Mouse (Mus musculus) stomach, embryonic 14.5 days (tissue): ENCODE measurements at regions not wholly inside any gene's neighbourhood (a gene's known extent, or its start where the extent isn't known, plus 50 kb on each side); places are given as distances from the start of the nearest gene placed in this dataset.

Experiments
- ATAC-seq: fragments of 200-750 bp; cut with Nextera tagmentation; 2 replicates; pipeline ENCODE4 v1.8.0; 2017; ENCODE audit warnings: low read depth, moderate TSS enrichment; ENCODE audit not compliant: insufficient number of reproducible peaks, insufficient read depth, low FRiP score
- H3K27ac ChIP-seq: fragments of 300-500 bp; sonication (generic); 2 replicates; pipeline ENCODE4 v1.5.1; 2014; ENCODE audit warnings: mild to moderate bottlenecking, low read length, moderate library complexity, mixed read lengths
- H3K27me3 ChIP-seq: fragments of 300-500 bp; sonication (generic); 2 replicates; pipeline ENCODE4 v1.6.1; 2014; ENCODE audit warnings: low read length, control low read depth, mixed read lengths; ENCODE audit not compliant: control insufficient read depth, insufficient read depth
- H3K36me3 ChIP-seq: fragments of 300-500 bp; sonication (generic); 2 replicates; pipeline ENCODE4 v1.6.1; 2014; ENCODE audit warnings: mild to moderate bottlenecking, control low read depth, low read length, moderate library complexity, mixed read lengths; ENCODE audit not compliant: control insufficient read depth, insufficient read depth
- H3K4me1 ChIP-seq: fragments of 300-500 bp; sonication (generic); 2 replicates; pipeline ENCODE4 v1.6.1; 2014; ENCODE audit warnings: low read length, control low read depth, mixed read lengths; ENCODE audit not compliant: control insufficient read depth, insufficient read depth
- H3K4me2 ChIP-seq: fragments of 300-500 bp; sonication (generic); replicated peaks from 2 replicates; pipeline ENCODE4 v1.6.1; 2014; ENCODE audit warnings: low read depth, low read length, control low read depth
- H3K4me3 ChIP-seq: fragments of 300-500 bp; sonication (generic); 2 replicates; pipeline ENCODE4 v1.5.1; 2014; ENCODE audit warnings: low read depth, low read length, control low read depth
- H3K9ac ChIP-seq: fragments of 300-500 bp; sonication (generic); replicated peaks from 2 replicates; pipeline ENCODE4 v1.6.1; 2014; ENCODE audit warnings: low read depth, mild to moderate bottlenecking, control low read depth, low read length, moderate library complexity, mixed read lengths
- H3K9me3 ChIP-seq: fragments of 300-500 bp; sonication (generic); 2 replicates; pipeline ENCODE4 v1.6.1; 2016; ENCODE audit warnings: low read depth, low read length, control low read depth; ENCODE audit not compliant: control insufficient read depth
- WGBS: fragments of 180-500 bp; shearing (Covaris S2); extraction: QIAGEN DNeasy Blood & Tissue Kit; methylation state at CpG from one replicate; pipeline ENCODE4 v1.1.7; 2014; 5-methylcytosine and 5-hydroxymethylcytosine counted together

GRCm38 (mm10) chr14:120678533-120678932 is 200.3 kb downstream of the Rap2a start:
- H3K27ac ChIP-seq: no peak overlapping the region
- no peak for ATAC-seq
- H3K9me3 ChIP-seq: no peaks in the 10 kb centered on the region
- no peaks in the 10 kb centered on the region for H3K4me1 ChIP-seq
- H3K4me2 ChIP-seq: no peak overlapping the region
- H3K36me3 ChIP-seq: no peaks in the 10 kb centered on the region
- no peak overlapping the region for H3K9ac ChIP-seq
- no peaks in the 10 kb centered on the region for H3K27me3 ChIP-seq
- H3K4me3 ChIP-seq: no peak overlapping the region
- 83% methylated on average over 9 of the region's 9 CpGs for WGBS

GRCm38 (mm10) chr14:120679072-120679471 is 200.8 kb downstream of the Rap2a start:
- H3K27me3 ChIP-seq: no peaks in the 10 kb centered on the region
- H3K9me3 ChIP-seq: no peaks in the 10 kb centered on the region
- ATAC-seq: no peak
- no peak overlapping the region for H3K4me3 ChIP-seq
- no peak overlapping the region for H3K4me2 ChIP-seq
- no peak overlapping the region for H3K27ac ChIP-seq
- H3K9ac ChIP-seq: no peak overlapping the region
- WGBS: 72% methylated on average over 2 of the region's 2 CpGs
- H3K4me1 ChIP-seq: no peaks in the 10 kb centered on the region
- H3K36me3 ChIP-seq: no peaks in the 10 kb centered on the region

- H3K9me3 ChIP-seq: no peaks in the 10 kb centered on the region
- no peak overlapping the region for H3K4me3 ChIP-seq
- ATAC-seq: no peak
- no peak overlapping the region for H3K27ac ChIP-seq
- no peak overlapping the region for H3K9ac ChIP-seq
- H3K36me3 ChIP-seq: no peaks in the 10 kb centered on the region
- no peaks in the 10 kb centered on the region for H3K27me3 ChIP-seq
- WGBS: 92% methylated on average over 2 of the region's 2 CpGs
- no peak overlapping the region for H3K4me2 ChIP-seq
- no peaks in the 10 kb centered on the region for H3K4me1 ChIP-seq
Measured at GRCm38 (mm10) chr14:120680272-120680671, 202.0 kb downstream of the Rap2a start.

GRCm38 (mm10) chr14:120685263-120685662 is 207.0 kb downstream of the Rap2a start:
- WGBS: 63% methylated on average over 4 of the region's 4 CpGs
- Histone ChIP-seq H3K36me3 (no peaks in the 10 kb centered on the region), H3K4me1 (no peaks in the 10 kb centered on the region), H3K27ac (no peak overlapping the region), H3K4me3 (no peak overlapping the region), H3K27me3 (no peaks in the 10 kb centered on the region), H3K9me3 (no peaks in the 10 kb centered on the region), H3K4me2 (no peak overlapping the region), H3K9ac (no peak overlapping the region)
- no peak for ATAC-seq

GRCm38 (mm10) chr14:120685877-120686276 is 207.6 kb downstream of the Rap2a start:
- Histone ChIP-seq H3K4me1 (no peaks in the 10 kb centered on the region), H3K9me3 (no peaks in the 10 kb centered on the region), H3K27me3 (no peaks in the 10 kb centered on the region), H3K27ac (no peak overlapping the region), H3K9ac (no peak overlapping the region), H3K36me3 (no peaks in the 10 kb centered on the region), H3K4me3 (no peak overlapping the region), H3K4me2 (no peak overlapping the region)
- WGBS: 84% methylated on average over 7 of the region's 7 CpGs
- ATAC-seq: no peak

- 71% methylated on average over 4 of the region's 4 CpGs for WGBS
- H3K4me2 ChIP-seq: no peak overlapping the region
- no peaks in the 10 kb centered on the region for H3K4me1 ChIP-seq
- ATAC-seq: no peak
- H3K27me3 ChIP-seq: no peaks in the 10 kb centered on the region
- no peak overlapping the region for H3K9ac ChIP-seq
- H3K36me3 ChIP-seq: no peaks in the 10 kb centered on the region
- no peak overlapping the region for H3K27ac ChIP-seq
- H3K9me3 ChIP-seq: no peaks in the 10 kb centered on the region
- H3K4me3 ChIP-seq: no peak overlapping the region
Measured at GRCm38 (mm10) chr14:120686751-120687150, 208.5 kb downstream of the Rap2a start.

- Histone ChIP-seq H3K4me2 (no peak overlapping the region), H3K27me3 (no peaks in the 10 kb centered on the region)
Measured at GRCm38 (mm10) chr14:120699378-120699777, 211.6 kb upstream of the Ipo5 start.

GRCm38 (mm10) chr14:120705301-120705801 is 205.7 kb upstream of the Ipo5 start:
- ATAC-seq: no peak

More at GRCm38 (mm10) chr14:120699378-120699777, 211.6 kb upstream of the Ipo5 start:
- Histone ChIP-seq H3K4me1 (no peaks in the 10 kb centered on the region), H3K27ac (no peak overlapping the region), H3K36me3 (no peaks in the 10 kb centered on the region), H3K9ac (no peak overlapping the region), H3K9me3 (no peaks in the 10 kb centered on the region), H3K4me3 (no peak overlapping the region)
- no peak for ATAC-seq
- WGBS: 75% methylated on average over 4 of the region's 4 CpGs

GRCm38 (mm10) chr14:120710782-120711181 is 200.2 kb upstream of the Ipo5 start:
- Histone ChIP-seq H3K4me2 (no peak overlapping the region), H3K4me1 (peaks cover 5% of the 10 kb centered on the region; the same call in 1 of the 2 replicates), H3K9ac (no peak overlapping the region), H3K27me3 (no peaks in the 10 kb centered on the region), H3K36me3 (no peaks in the 10 kb centered on the region), H3K9me3 (no peaks in the 10 kb centered on the region), H3K4me3 (no peak overlapping the region), H3K27ac (no peak overlapping the region)
- ATAC-seq: no peak
- WGBS: 63% methylated on average over 4 of the region's 4 CpGs

More at GRCm38 (mm10) chr14:120705301-120705801, 205.7 kb upstream of the Ipo5 start:
- Histone ChIP-seq H3K4me2 (no peak overlapping the region), H3K4me3 (no peak overlapping the region), H3K9ac (no peak overlapping the region), H3K27ac (no peak overlapping the region; the same call in 1 of the 2 replicates), H3K36me3 (no peaks in the 10 kb centered on the region), H3K9me3 (no peaks in the 10 kb centered on the region), H3K4me1 (peaks cover 6% of the 10 kb centered on the region; the same call in 1 of the 2 replicates), H3K27me3 (no peaks in the 10 kb centered on the region)
- 35% methylated on average over 4 of the region's 4 CpGs for WGBS
